Mouse (Mus musculus): Measurements from ENCODE around the gene Wwox. TPM values are rescaled to one million over a fixed set of nuclear protein-coding genes. Genes with fewer than 3 reads are reported as not detected.

Gene Wwox
- polyA plus RNA-seq, 1 experiment from 2014 or later = 11.6 TPM

- TF ChIP-seq CTCF (IDR thresholded peaks at IDR 0.05) (no peak), EP300 (IDR thresholded peaks at IDR 0.05) (no peak)
- H3K9ac ChIP-seq (replicated peaks; ENCODE audit: low read depth) = no peak overlapping the region
- 61% methylated on average over 6 of the region's 6 CpGs for WGBS
- DNase-seq (ENCODE audit: low spot score) = no peak
- no peak overlapping the region for H3K27ac ChIP-seq (ENCODE audit: low read length)
- H3K4me2 ChIP-seq (replicated peaks; ENCODE audit: low read depth, low read length) = no peak overlapping the region
- no peaks in the 10 kb centered on the region for H3K36me3 ChIP-seq (ENCODE audit: insufficient read depth, low read length)
- H3K27me3 ChIP-seq (replicated peaks; ENCODE audit: insufficient read depth, low read length) = no peaks in the 10 kb centered on the region
- ATAC-seq = no peak
- no peak overlapping the region for H3K4me3 ChIP-seq (ENCODE audit: low read depth, low read length)
- H3K9me3 ChIP-seq (ENCODE audit: low read length) = no peaks in the 10 kb centered on the region
- peaks cover 6% of the 10 kb centered on the region; the same call in 1 of the 2 replicates for H3K4me1 ChIP-seq (ENCODE audit: insufficient read depth, low read depth, low read length)
Measured at GRCm38 (mm10) chr8:114677551-114678127, 238.2 kb downstream of the Wwox start.

GRCm38 (mm10) chr8:114679386-114680098 is 240.1 kb downstream of the Wwox start:
- ATAC-seq = no peak
- Histone ChIP-seq H3K27me3 (replicated peaks; ENCODE audit: insufficient read depth, low read length) (no peaks in the 10 kb centered on the region), H3K36me3 (ENCODE audit: insufficient read depth, low read length) (no peaks in the 10 kb centered on the region), H3K9ac (replicated peaks; ENCODE audit: low read depth) (no peak overlapping the region), H3K4me2 (replicated peaks; ENCODE audit: low read depth, low read length) (no peak overlapping the region), H3K4me1 (ENCODE audit: insufficient read depth, low read depth, low read length) (peaks cover 6% of the 10 kb centered on the region; the same call in 1 of the 2 replicates), H3K4me3 (ENCODE audit: low read depth, low read length) (no peak overlapping the region), H3K9me3 (ENCODE audit: low read length) (no peaks in the 10 kb centered on the region), H3K27ac (ENCODE audit: low read length) (0 out of 2 replicates have a peak overlapping the region, but pooled peaks have one; percentile 9)
- 49% methylated on average over 14 of the region's 14 CpGs for WGBS
- peak; percentile 34 for DNase-seq (ENCODE audit: low spot score)
- TF ChIP-seq CTCF (IDR thresholded peaks at IDR 0.05) = no peak
- no peak for TF ChIP-seq EP300 (IDR thresholded peaks at IDR 0.05)

GRCm38 (mm10) chr8:114681136-114681535 is 241.7 kb downstream of the Wwox start:
- 21% methylated on average over 10 of the region's 10 CpGs for WGBS
- DNase-seq (ENCODE audit: low spot score) = peak; percentile 83
- 0 out of 2 replicates have a peak, but pooled peaks have one; percentile 3 for TF ChIP-seq EP300 (IDR thresholded peaks at IDR 0.05)
- TF ChIP-seq CTCF (IDR thresholded peaks at IDR 0.05) = no peak
- Histone ChIP-seq H3K27ac (ENCODE audit: low read length) (peak overlapping the region; percentile 71), H3K9me3 (ENCODE audit: low read length) (no peaks in the 10 kb centered on the region), H3K4me3 (ENCODE audit: low read depth, low read length) (no peak overlapping the region), H3K27me3 (replicated peaks; ENCODE audit: insufficient read depth, low read length) (no peaks in the 10 kb centered on the region), H3K4me2 (replicated peaks; ENCODE audit: low read depth, low read length) (no peak overlapping the region), H3K4me1 (ENCODE audit: insufficient read depth, low read depth, low read length) (peaks cover 6% of the 10 kb centered on the region; the same call in 1 of the 2 replicates), H3K9ac (replicated peaks; ENCODE audit: low read depth) (no peak overlapping the region), H3K36me3 (ENCODE audit: insufficient read depth, low read length) (no peaks in the 10 kb centered on the region)
- peak; percentile 35 for ATAC-seq

- ATAC-seq = no peak
- no peaks in the 10 kb centered on the region for H3K27me3 ChIP-seq (replicated peaks; ENCODE audit: insufficient read depth, low read length)
- no peak overlapping the region for H3K4me3 ChIP-seq (ENCODE audit: low read depth, low read length)
- peak overlapping the region; percentile 71 for H3K27ac ChIP-seq (ENCODE audit: low read length)
- H3K4me1 ChIP-seq (ENCODE audit: insufficient read depth, low read depth, low read length) = peaks cover 6% of the 10 kb centered on the region; the same call in 1 of the 2 replicates
- H3K9me3 ChIP-seq (ENCODE audit: low read length) = no peaks in the 10 kb centered on the region
- no peak overlapping the region for H3K4me2 ChIP-seq (replicated peaks; ENCODE audit: low read depth, low read length)
- H3K9ac ChIP-seq (replicated peaks; ENCODE audit: low read depth) = no peak overlapping the region
- H3K36me3 ChIP-seq (ENCODE audit: insufficient read depth, low read length) = no peaks in the 10 kb centered on the region
- TF ChIP-seq EP300 (IDR thresholded peaks at IDR 0.05) = no peak
- no peak for TF ChIP-seq CTCF (IDR thresholded peaks at IDR 0.05)
- peak; percentile 61 for DNase-seq (ENCODE audit: low spot score)
- WGBS = 32% methylated on average over 10 of the region's 10 CpGs
Measured at GRCm38 (mm10) chr8:114682166-114682565, 242.7 kb downstream of the Wwox start.

- WGBS = 53% methylated on average over 11 of the region's 11 CpGs
- TF ChIP-seq CTCF (IDR thresholded peaks at IDR 0.05) (no peak), EP300 (IDR thresholded peaks at IDR 0.05) (peak; percentile 78)
- peak; percentile 92 for DNase-seq (ENCODE audit: low spot score)
- Histone ChIP-seq H3K4me3 (ENCODE audit: low read depth, low read length) (no peak overlapping the region), H3K27me3 (replicated peaks; ENCODE audit: insufficient read depth, low read length) (no peaks in the 10 kb centered on the region), H3K4me2 (replicated peaks; ENCODE audit: low read depth, low read length) (no peak overlapping the region), H3K36me3 (ENCODE audit: insufficient read depth, low read length) (no peaks in the 10 kb centered on the region), H3K27ac (ENCODE audit: low read length) (peak overlapping the region; percentile 75), H3K9me3 (ENCODE audit: low read length) (no peaks in the 10 kb centered on the region), H3K9ac (replicated peaks; ENCODE audit: low read depth) (no peak overlapping the region), H3K4me1 (ENCODE audit: insufficient read depth, low read depth, low read length) (peaks cover 6% of the 10 kb centered on the region; the same call in 1 of the 2 replicates)
- peak; percentile 89 for ATAC-seq
Measured at GRCm38 (mm10) chr8:114684046-114684702, 244.7 kb downstream of the Wwox start.

- DNase-seq (ENCODE audit: low spot score) = no peak
- Histone ChIP-seq H3K9me3 (ENCODE audit: low read length) (no peaks in the 10 kb centered on the region), H3K4me1 (ENCODE audit: insufficient read depth, low read depth, low read length) (peaks cover 6% of the 10 kb centered on the region; the same call in 1 of the 2 replicates), H3K9ac (replicated peaks; ENCODE audit: low read depth) (no peak overlapping the region), H3K27me3 (replicated peaks; ENCODE audit: insufficient read depth, low read length) (no peaks in the 10 kb centered on the region), H3K4me3 (ENCODE audit: low read depth, low read length) (no peak overlapping the region), H3K4me2 (replicated peaks; ENCODE audit: low read depth, low read length) (no peak overlapping the region), H3K36me3 (ENCODE audit: insufficient read depth, low read length) (no peaks in the 10 kb centered on the region), H3K27ac (ENCODE audit: low read length) (no peak overlapping the region)
- ATAC-seq = no peak
- TF ChIP-seq CTCF (IDR thresholded peaks at IDR 0.05) (no peak), EP300 (IDR thresholded peaks at IDR 0.05) (no peak)
- 88% methylated on average over 4 of the region's 4 CpGs for WGBS
Measured at GRCm38 (mm10) chr8:114686462-114686861, 247.0 kb downstream of the Wwox start.

Data from lung, postnatal 0 days (tissue).